Comparison of ENCODE assay signal across 24 mouse cellular contexts in genomic region chr1:137172128-137172527, GRCm38 (mm10).
"Had no signal": no experiment of that assay in that cellular context is flagged by ENCODE, and none has a peak within 500 bp of the region (broad histone marks: within the 10 kb centered on the region; RNA-seq: fewer than 3 reads in every experiment).

No protein-coding gene starts in this region.

- H3K36me3 ChIP-seq: heart, embryonic 13.5 days; heart, embryonic 15.5 days; hindbrain, embryonic 13.5 days; hindbrain, embryonic 15.5 days; kidney, embryonic 15.5 days; limb, embryonic 10.5 days; limb, embryonic 12.5 days; liver, embryonic 13.5 days had no signal

- H3K27ac ChIP-seq: heart, adult 2 months; heart, embryonic 13.5 days; heart, embryonic 15.5 days; hindbrain, embryonic 13.5 days; hindbrain, embryonic 15.5 days; hindbrain, postnatal 0 days; kidney, embryonic 15.5 days; kidney, postnatal 0 days; limb, embryonic 10.5 days; limb, embryonic 12.5 days; liver, embryonic 13.5 days had no signal

- DNase-seq: gastrocnemius, postnatal 14 days; gastrocnemius, postnatal 36 days; heart, adult 2 months; heart, postnatal 14 days; heart, postnatal 36 days; kidney, adult 11 months; kidney, adult 2 months; kidney, adult 9 months; kidney, postnatal 14 days; kidney, postnatal 36 days; layer of hippocampus, adult 9-11 months; layer of hippocampus, postnatal 36 days; liver, embryonic 13.5 days had no signal

- H3K9me3 ChIP-seq: heart, embryonic 13.5 days; heart, embryonic 15.5 days; hindbrain, embryonic 13.5 days; hindbrain, embryonic 15.5 days; kidney, embryonic 15.5 days; limb, embryonic 10.5 days; limb, embryonic 12.5 days; liver, embryonic 13.5 days had no signal

- H3K4me2 ChIP-seq: heart, embryonic 11.5 days; heart, embryonic 13.5 days; heart, embryonic 15.5 days; hindbrain, embryonic 13.5 days; hindbrain, embryonic 15.5 days; kidney, embryonic 15.5 days; limb, embryonic 12.5 days; liver, embryonic 13.5 days had no signal

- H3K4me3 ChIP-seq: heart, adult 2 months; heart, embryonic 13.5 days; heart, embryonic 15.5 days; hindbrain, embryonic 13.5 days; hindbrain, embryonic 15.5 days; kidney, embryonic 15.5 days; limb, embryonic 10.5 days; limb, embryonic 12.5 days; liver, embryonic 13.5 days had no signal

- H3K27me3 ChIP-seq: heart, embryonic 13.5 days; heart, embryonic 15.5 days; hindbrain, embryonic 13.5 days; hindbrain, embryonic 15.5 days; limb, embryonic 12.5 days; liver, embryonic 13.5 days had no signal

- H3K4me1 ChIP-seq: heart, embryonic 15.5 days; kidney, embryonic 15.5 days had no signal

- H3K9ac ChIP-seq: heart, embryonic 13.5 days; heart, embryonic 15.5 days; hindbrain, embryonic 13.5 days; hindbrain, embryonic 15.5 days; kidney, embryonic 15.5 days; limb, embryonic 12.5 days; liver, embryonic 13.5 days had no signal

- ATAC-seq: hindbrain, postnatal 0 days; intestine, embryonic 16.5 days had no signal
